Mouse (Mus musculus) effector memory CD4-positive, alpha-beta T cell, adult 5 months (primary cell): Measurements from ENCODE around the gene Pias3. TPM values are rescaled to one million over a fixed set of nuclear protein-coding genes. Genes with fewer than 3 reads are reported as not detected.

Experiments used
- polyA plus RNA-seq: library from polyadenylated mRNA; unstranded; fragments of 100-300 nt; shearing (Covaris generic); gene quantifications from one replicate; pipeline ENCODE4 v1.2.1, GENCODE M21; 2017

Pias3 gene
- 16.3 TPM for polyA plus RNA-seq

DNA sequence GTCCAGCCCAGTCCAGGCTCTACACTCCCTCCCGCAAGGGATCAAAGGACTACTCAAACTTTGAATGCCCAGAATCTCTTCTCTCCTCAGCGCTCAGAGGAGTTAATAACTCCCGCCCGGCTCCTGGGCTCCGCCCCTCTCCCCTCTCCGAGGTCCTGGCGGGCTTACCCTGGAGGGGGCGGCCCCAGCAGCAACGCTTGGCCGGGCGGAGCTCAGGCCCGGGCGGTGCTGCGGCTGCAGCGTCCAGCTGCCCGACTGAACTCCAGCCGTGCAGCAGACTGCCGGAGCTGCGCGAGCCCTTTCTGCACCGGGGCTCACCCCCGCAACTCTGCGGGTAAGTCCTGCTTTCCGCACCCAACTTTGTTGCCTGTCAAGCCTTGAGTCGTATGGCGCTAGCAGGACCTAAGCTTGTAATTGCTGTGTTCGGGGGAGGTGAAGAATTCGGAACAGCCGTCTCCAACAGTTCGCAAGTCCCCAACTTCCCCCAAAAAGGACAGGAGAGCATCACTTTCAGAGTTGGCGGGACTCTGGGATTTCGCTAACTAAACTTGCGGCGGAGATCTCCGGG is at the start of gene Pias3:
Gene Pias3, plus strand, starts transcription at position 187 of the 568 bp plus-strand sequence.

DNA sequence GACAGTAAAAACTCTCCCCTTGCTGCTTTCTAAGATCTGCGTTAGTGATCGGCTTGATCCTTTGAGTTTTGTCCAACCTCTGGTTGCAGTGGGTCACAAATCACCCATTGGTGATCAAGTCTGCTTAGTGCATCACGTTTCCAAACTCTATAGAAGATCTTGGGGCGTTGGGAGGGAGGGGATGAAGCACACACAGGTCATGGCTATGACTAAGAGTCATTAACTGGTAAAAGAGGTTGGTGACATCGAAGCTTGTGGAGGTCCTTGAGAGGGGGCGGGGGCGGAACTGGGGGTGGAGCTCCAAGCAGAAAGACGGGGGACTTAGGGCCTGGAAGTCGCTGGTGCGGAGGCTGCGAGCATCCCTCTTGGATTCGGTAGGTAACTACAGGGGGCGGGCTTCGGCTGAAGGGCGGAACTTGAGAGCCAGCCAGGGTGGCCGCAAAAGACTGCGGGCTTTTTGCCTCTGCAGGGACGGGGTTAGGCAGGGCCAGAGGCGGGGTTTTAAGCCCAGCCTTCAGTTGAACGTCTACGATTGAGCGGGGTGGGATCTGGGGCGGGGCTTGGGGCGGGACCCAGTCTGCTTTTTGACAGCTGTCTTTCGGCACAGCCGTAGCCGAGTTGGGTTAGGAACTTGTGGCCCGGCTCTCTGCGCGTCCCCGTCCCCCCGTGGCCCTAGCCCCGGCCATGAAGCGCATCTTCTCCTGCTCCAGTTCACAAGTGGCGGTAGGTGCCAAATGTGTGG is 26.3 kb upstream of the Pias3 start, which contains the start of gene Ankrd35:
Gene Ankrd35, plus strand, starts transcription at position 405 of the 742 bp plus-strand sequence.

DNA sequence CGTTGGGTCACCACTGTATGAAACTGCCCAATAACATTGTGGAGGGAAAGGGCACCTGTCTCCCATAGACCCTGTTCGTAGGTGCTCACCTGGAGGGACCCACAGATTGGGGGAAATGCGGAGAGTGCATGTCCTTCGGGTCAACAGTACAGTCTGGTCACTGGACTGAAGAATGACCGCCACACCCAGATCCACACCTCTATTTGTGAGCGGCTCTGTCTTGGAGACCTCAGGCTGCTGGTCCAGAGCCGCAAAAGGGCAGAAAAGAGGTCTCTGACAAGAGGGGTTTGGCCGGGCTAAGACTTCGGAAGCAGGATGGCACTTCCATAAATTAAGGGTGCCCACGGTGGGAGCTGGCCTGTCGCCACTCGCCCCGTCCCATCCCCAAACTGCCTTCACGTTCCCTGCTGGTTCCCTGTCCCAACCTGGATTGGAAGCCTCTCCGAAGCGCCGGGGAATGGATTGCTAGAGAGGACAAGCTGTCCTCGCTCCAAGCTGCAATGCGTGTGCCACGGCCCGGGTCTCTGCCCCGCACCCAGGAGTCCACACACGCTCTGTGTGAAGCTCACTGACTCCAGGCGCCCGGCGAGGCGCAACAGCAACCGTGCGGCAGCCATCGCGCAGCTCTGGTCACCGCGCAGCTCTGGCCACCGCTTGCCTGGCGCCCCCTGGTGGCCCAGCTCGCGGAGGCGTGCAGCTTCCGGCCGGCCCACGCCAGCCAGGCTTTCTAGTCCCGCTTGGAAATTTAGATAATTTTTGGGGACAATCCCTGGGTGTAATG is 11.9 kb downstream of the Pias3 start, which contains the start of gene Nudt17:
Gene Nudt17, minus strand, starts transcription at position 660 of the 781 bp plus-strand sequence.

DNA sequence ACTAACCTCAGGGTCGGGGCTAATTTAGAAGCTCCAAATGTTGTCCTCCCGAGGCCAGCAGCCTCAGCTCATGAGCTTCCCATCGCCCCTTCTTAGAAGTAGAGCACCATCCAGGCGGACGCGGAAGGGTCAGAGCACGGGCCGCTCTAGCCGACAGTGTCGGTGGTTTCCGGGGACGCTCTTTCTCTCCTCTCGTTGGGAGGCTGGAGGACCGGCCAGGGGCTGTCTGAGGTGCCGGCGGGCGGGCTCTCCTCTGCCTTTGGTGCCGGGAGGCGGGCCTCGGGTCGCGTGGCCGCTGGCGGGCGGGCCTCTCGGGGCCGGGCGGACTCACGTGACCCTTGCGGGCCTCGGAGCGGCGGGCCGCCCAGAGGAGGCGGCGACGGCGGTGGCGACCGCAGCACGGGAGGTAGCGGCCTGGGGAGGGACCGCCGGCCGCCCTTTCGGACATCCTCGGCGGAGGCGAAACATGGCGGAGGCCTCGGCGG is 31.2 kb downstream of the Pias3 start, which contains the start of the genes Polr3c and Rnf115:
Gene Polr3c, minus strand, starts transcription at position 286 of the 485 bp plus-strand sequence.
Gene Rnf115, plus strand, starts transcription at position 322 of the 485 bp plus-strand sequence.

Other genes starting within 250 kb of the Pias3 start
- gene BC107364, start 244.1 kb upstream of the Pias3 start, polyA plus RNA-seq: not detected
- not detected for gene Hfe2, start 171.2 kb upstream of the Pias3 start, polyA plus RNA-seq
- gene Txnip, start 138.4 kb upstream of the Pias3 start, polyA plus RNA-seq: 394 TPM
- 0.97 TPM for gene Gm16253, start 119.4 kb upstream of the Pias3 start, polyA plus RNA-seq
- 17.6 TPM for gene Polr3gl, start 102.2 kb upstream of the Pias3 start, polyA plus RNA-seq
- gene Ankrd34a, start 99.7 kb upstream of the Pias3 start, polyA plus RNA-seq: not detected
- gene Lix1l, start 95.2 kb upstream of the Pias3 start, polyA plus RNA-seq: not detected
- 155 TPM for gene Rbm8a, start 66.5 kb upstream of the Pias3 start, polyA plus RNA-seq
- gene Pex11b, start 61.0 kb upstream of the Pias3 start, polyA plus RNA-seq: 26.4 TPM
- not detected for gene Gm42957, start 60.9 kb upstream of the Pias3 start, polyA plus RNA-seq
- gene Itga10, start 50.8 kb upstream of the Pias3 start, polyA plus RNA-seq: 0.21 TPM
- 2.9 TPM for gene Ankrd35, start 26.3 kb upstream of the Pias3 start, polyA plus RNA-seq
- 0.51 TPM for gene Nudt17, start 12.2 kb downstream of the Pias3 start, polyA plus RNA-seq
- 53.7 TPM for gene Polr3c, start 31.2 kb downstream of the Pias3 start, polyA plus RNA-seq
- gene Rnf115, start 31.3 kb downstream of the Pias3 start, polyA plus RNA-seq: 101 TPM
- not detected for gene Pdzk1, start 132.9 kb downstream of the Pias3 start, polyA plus RNA-seq
- gene Cd160, start 133.0 kb downstream of the Pias3 start, polyA plus RNA-seq: 11.4 TPM
- gene Gja5, start 208.3 kb downstream of the Pias3 start, polyA plus RNA-seq: 0.36 TPM
- gene Gpr89, start 209.0 kb downstream of the Pias3 start, polyA plus RNA-seq: 21.9 TPM
- gene Gja8, start 229.6 kb downstream of the Pias3 start, polyA plus RNA-seq: 0.05 TPM